Mouse (Mus musculus): ENCODE measurements around the gene D17Wsu92e. TPM values are rescaled to one million over a fixed set of nuclear protein-coding genes. Genes with fewer than 3 reads are reported as not detected.

The D17Wsu92e gene
- polyA plus RNA-seq, 1 experiment, result 111 TPM

GRCm38 (mm10) chr17:27819971-27820567 lies 379 bp downstream of the D17Wsu92e start:
- no peaks in the 10 kb centered on the region for H3K36me3 ChIP-seq (ENCODE audit: control insufficient read depth, insufficient read depth, low read length)
- no peaks in the 10 kb centered on the region for H3K27me3 ChIP-seq (ENCODE audit: control insufficient read depth, insufficient read depth, low read length)
- TF ChIP-seq CTCF (IDR thresholded peaks at IDR 0.05; ENCODE audit: control insufficient read depth, insufficient read depth, insufficient replicate concordance, low read depth, low read length) (no peak), POLR2A (IDR thresholded peaks at IDR 0.05; ENCODE audit: control insufficient read depth, low read depth, low read length) (no peak)
- H3K4me3 ChIP-seq (ENCODE audit: control insufficient read depth, low read depth, low read length), result peak overlapping the region; percentile 94
- H3K27ac ChIP-seq (ENCODE audit: control insufficient read depth, insufficient read depth, low read depth, low read length), result peak overlapping the region; percentile 89
- peaks cover 13% of the 10 kb centered on the region for H3K4me1 ChIP-seq (ENCODE audit: control insufficient read depth, insufficient read depth, low read length)

GRCm38 (mm10) chr17:27819521-27819970 lies 902 bp downstream of the D17Wsu92e start:
- no peaks in the 10 kb centered on the region for H3K36me3 ChIP-seq (ENCODE audit: control insufficient read depth, insufficient read depth, low read length)
- no peak for TF ChIP-seq CTCF (IDR thresholded peaks at IDR 0.05; ENCODE audit: control insufficient read depth, insufficient read depth, insufficient replicate concordance, low read depth, low read length)
- TF ChIP-seq POLR2A (IDR thresholded peaks at IDR 0.05; ENCODE audit: control insufficient read depth, low read depth, low read length), result no peak
- no peaks in the 10 kb centered on the region for H3K27me3 ChIP-seq (ENCODE audit: control insufficient read depth, insufficient read depth, low read length)
- peak overlapping the region; percentile 94 for H3K4me3 ChIP-seq (ENCODE audit: control insufficient read depth, low read depth, low read length)
- H3K27ac ChIP-seq (ENCODE audit: control insufficient read depth, insufficient read depth, low read depth, low read length), result peak overlapping the region; percentile 89
- H3K4me1 ChIP-seq (ENCODE audit: control insufficient read depth, insufficient read depth, low read length), result peaks cover 13% of the 10 kb centered on the region

GRCm38 (mm10) chr17:27819011-27819410 lies 1.4 kb downstream of the D17Wsu92e start:
- TF ChIP-seq POLR2A (IDR thresholded peaks at IDR 0.05; ENCODE audit: control insufficient read depth, low read depth, low read length), result no peak
- no peak for TF ChIP-seq CTCF (IDR thresholded peaks at IDR 0.05; ENCODE audit: control insufficient read depth, insufficient read depth, insufficient replicate concordance, low read depth, low read length)
- Histone ChIP-seq H3K27me3 (ENCODE audit: control insufficient read depth, insufficient read depth, low read length) (no peaks in the 10 kb centered on the region), H3K27ac (ENCODE audit: control insufficient read depth, insufficient read depth, low read depth, low read length) (peak overlapping the region; percentile 89), H3K4me3 (ENCODE audit: control insufficient read depth, low read depth, low read length) (peak overlapping the region; percentile 94), H3K4me1 (ENCODE audit: control insufficient read depth, insufficient read depth, low read length) (peaks cover 13% of the 10 kb centered on the region), H3K36me3 (ENCODE audit: control insufficient read depth, insufficient read depth, low read length) (no peaks in the 10 kb centered on the region)

GRCm38 (mm10) chr17:27814606-27815005 lies 5.8 kb downstream of the D17Wsu92e start:
- Histone ChIP-seq H3K27me3 (ENCODE audit: control insufficient read depth, insufficient read depth, low read length) (no peaks in the 10 kb centered on the region), H3K4me1 (ENCODE audit: control insufficient read depth, insufficient read depth, low read length) (peaks cover 11% of the 10 kb centered on the region), H3K36me3 (ENCODE audit: control insufficient read depth, insufficient read depth, low read length) (no peaks in the 10 kb centered on the region), H3K4me3 (ENCODE audit: control insufficient read depth, low read depth, low read length) (no peak overlapping the region), H3K27ac (ENCODE audit: control insufficient read depth, insufficient read depth, low read depth, low read length) (no peak overlapping the region)
- TF ChIP-seq POLR2A (IDR thresholded peaks at IDR 0.05; ENCODE audit: control insufficient read depth, low read depth, low read length) (no peak), CTCF (IDR thresholded peaks at IDR 0.05; ENCODE audit: control insufficient read depth, insufficient read depth, insufficient replicate concordance, low read depth, low read length) (no peak)

DNA sequence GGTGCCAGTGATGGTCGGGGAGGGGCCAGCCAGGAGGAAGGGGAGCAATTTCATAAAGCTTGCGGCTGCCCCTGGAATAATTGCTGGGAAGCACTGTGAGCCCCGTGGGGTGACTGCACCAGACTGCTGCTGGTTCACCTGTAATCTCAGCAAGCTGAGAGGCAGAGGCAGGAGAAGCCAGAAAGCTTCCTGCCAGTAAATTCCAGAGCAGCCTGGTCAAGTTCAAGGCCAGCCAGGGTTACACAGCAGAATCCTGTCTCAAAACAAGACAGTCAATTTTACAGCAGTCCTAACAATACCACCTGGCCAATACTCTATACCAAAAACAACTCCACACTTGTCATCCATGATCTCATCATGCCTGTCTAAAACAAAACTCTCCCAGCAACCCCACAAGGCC lies 8.5 kb downstream of the D17Wsu92e start:
- Histone ChIP-seq H3K36me3 (ENCODE audit: control insufficient read depth, insufficient read depth, low read length) (no peaks in the 10 kb centered on the region), H3K4me1 (ENCODE audit: control insufficient read depth, insufficient read depth, low read length) (0 out of 2 replicates have a peak, but pooled peaks cover 3% of the 10 kb centered on the region), H3K27me3 (ENCODE audit: control insufficient read depth, insufficient read depth, low read length) (no peaks in the 10 kb centered on the region), H3K4me3 (ENCODE audit: control insufficient read depth, low read depth, low read length) (no peak overlapping the region), H3K27ac (ENCODE audit: control insufficient read depth, insufficient read depth, low read depth, low read length) (no peak overlapping the region)
- no peak for TF ChIP-seq CTCF (IDR thresholded peaks at IDR 0.05; ENCODE audit: control insufficient read depth, insufficient read depth, insufficient replicate concordance, low read depth, low read length)
- no peak for TF ChIP-seq POLR2A (IDR thresholded peaks at IDR 0.05; ENCODE audit: control insufficient read depth, low read depth, low read length)

- Histone ChIP-seq H3K4me1 (ENCODE audit: control insufficient read depth, insufficient read depth, low read length) (peaks cover 3% of the 10 kb centered on the region; the same call in 1 of the 2 replicates), H3K27me3 (ENCODE audit: control insufficient read depth, insufficient read depth, low read length) (no peaks in the 10 kb centered on the region), H3K4me3 (ENCODE audit: control insufficient read depth, low read depth, low read length) (no peak overlapping the region), H3K27ac (ENCODE audit: control insufficient read depth, insufficient read depth, low read depth, low read length) (no peak overlapping the region), H3K36me3 (ENCODE audit: control insufficient read depth, insufficient read depth, low read length) (no peaks in the 10 kb centered on the region)
- TF ChIP-seq POLR2A (IDR thresholded peaks at IDR 0.05; ENCODE audit: control insufficient read depth, low read depth, low read length) (no peak), CTCF (IDR thresholded peaks at IDR 0.05; ENCODE audit: control insufficient read depth, insufficient read depth, insufficient replicate concordance, low read depth, low read length) (no peak)
Measured at GRCm38 (mm10) chr17:27810569-27811331, 9.7 kb downstream of the D17Wsu92e start.

GRCm38 (mm10) chr17:27807542-27808078 lies 12.8 kb downstream of the D17Wsu92e start:
- TF ChIP-seq POLR2A (IDR thresholded peaks at IDR 0.05; ENCODE audit: control insufficient read depth, low read depth, low read length) (no peak), CTCF (IDR thresholded peaks at IDR 0.05; ENCODE audit: control insufficient read depth, insufficient read depth, insufficient replicate concordance, low read depth, low read length) (no peak)
- no peaks in the 10 kb centered on the region for H3K27me3 ChIP-seq (ENCODE audit: control insufficient read depth, insufficient read depth, low read length)
- H3K27ac ChIP-seq (ENCODE audit: control insufficient read depth, insufficient read depth, low read depth, low read length), result peak overlapping the region; percentile 26; the same call in 1 of the 2 replicates
- H3K4me3 ChIP-seq (ENCODE audit: control insufficient read depth, low read depth, low read length), result no peak overlapping the region
- H3K4me1 ChIP-seq (ENCODE audit: control insufficient read depth, insufficient read depth, low read length), result peaks cover 7% of the 10 kb centered on the region
- H3K36me3 ChIP-seq (ENCODE audit: control insufficient read depth, insufficient read depth, low read length), result no peaks in the 10 kb centered on the region

All from testis, adult 2 months (tissue).